Mouse (Mus musculus) brain, adult 2 months (tissue): ENCODE measurements around the gene Scgb2b3.

Experiments
- DNase-seq: peaks from one replicate; pipeline ENCODE4 v3.0.0; 2011; ENCODE audit warnings: low read depth, low spot score

The Scgb2b3 gene

GRCm38 (mm10) chr7:31362022-31362560 lies at the start of gene Scgb2b3:
Gene Scgb2b3 (minus strand): TSS chr7:31362072.
- DNase-seq: no peak

GRCm38 (mm10) chr7:31375292-31375691 lies 13.4 kb upstream of the Scgb2b3 start, which contains the start of gene Scgb1b3:
Gene Scgb1b3 (plus strand): TSS chr7:31375592.
- no peak for DNase-seq
